Mouse (Mus musculus) midbrain, embryonic 13.5 days (tissue): Measurements from ENCODE around the gene Mapk8. TPM values are rescaled to one million over a fixed set of nuclear protein-coding genes. Genes with fewer than 3 reads are reported as not detected.
A peak's percentile ranks its signal among the peaks of the same experiment; 100 is the strongest.

Experiments used
- ATAC-seq: fragments of 200-750 bp; cut with Nextera tagmentation; 2 replicates; pipeline ENCODE4 v1.8.0; 2017; ENCODE audit warnings: mild to moderate bottlenecking, moderate TSS enrichment, moderate library complexity
- H3K27ac ChIP-seq: fragments of 300-500 bp; sonication (generic); 2 replicates; pipeline ENCODE4 v1.5.1; 2015; ENCODE audit warnings: inconsistent platforms, mild to moderate bottlenecking, moderate library complexity
- H3K27me3 ChIP-seq: fragments of 300-500 bp; sonication (generic); 2 replicates; pipeline ENCODE4 v1.6.1; 2015; ENCODE audit warnings: mild to moderate bottlenecking, inconsistent platforms
- H3K36me3 ChIP-seq: fragments of 300-500 bp; sonication (generic); 2 replicates; pipeline ENCODE4 v1.6.1; 2015; ENCODE audit warnings: mild to moderate bottlenecking, inconsistent platforms
- H3K4me1 ChIP-seq: fragments of 300-500 bp; sonication (generic); replicated peaks from 2 replicates; pipeline ENCODE4 v1.6.1; 2015; ENCODE audit warnings: inconsistent platforms
- H3K4me2 ChIP-seq: fragments of 300-500 bp; sonication (generic); replicated peaks from 2 replicates; pipeline ENCODE4 v1.6.1; 2015; ENCODE audit warnings: moderate library complexity, mild to moderate bottlenecking, inconsistent platforms
- H3K4me3 ChIP-seq: fragments of 300-500 bp; sonication (generic); replicated peaks from 2 replicates; pipeline ENCODE4 v1.5.1; 2015; ENCODE audit warnings: mild to moderate bottlenecking, inconsistent platforms
- H3K9ac ChIP-seq: fragments of 300-500 bp; sonication (generic); replicated peaks from 2 replicates; pipeline ENCODE4 v1.6.1; 2015; ENCODE audit warnings: mild to moderate bottlenecking, inconsistent platforms
- H3K9me3 ChIP-seq: fragments of 300-500 bp; sonication (generic); 2 replicates; pipeline ENCODE4 v1.6.1; 2016; ENCODE audit warnings: mild to moderate bottlenecking, inconsistent platforms
- WGBS: fragments of 180-500 bp; shearing (Covaris S2); methylation state at CpG from one replicate; pipeline ENCODE4 v1.1.7; 2015; 5-methylcytosine and 5-hydroxymethylcytosine counted together
- polyA plus RNA-seq: library from polyadenylated mRNA; unstranded; fragments of >200 nt; fragmentation: Nextera tagmentation; extraction: Ambion mirVana; gene quantifications from 2 replicates; pipeline ENCODE4 v1.2.1, GENCODE M21; 2015

Mapk8 gene
- polyA plus RNA-seq, 1 experiment from 2014 or later = 37.6 TPM

- H3K4me1 ChIP-seq = no peaks in the 10 kb centered on the region
- WGBS = 57% methylated on average over 5 of the region's 5 CpGs
Observed at GRCm38 (mm10) chr14:33378723-33379122, 68.2 kb downstream of the Mapk8 start.

GRCm38 (mm10) chr14:33377211-33377610 is 69.7 kb downstream of the Mapk8 start:
- ATAC-seq = no peak
- WGBS = 96% methylated on average over 3 of the region's 3 CpGs

More at GRCm38 (mm10) chr14:33378723-33379122, 68.2 kb downstream of the Mapk8 start:
- H3K4me2 ChIP-seq = no peak overlapping the region
- H3K36me3 ChIP-seq = peaks cover 26% of the 10 kb centered on the region
- H3K27me3 ChIP-seq = no peaks in the 10 kb centered on the region
- no peak overlapping the region for H3K4me3 ChIP-seq
- no peak for ATAC-seq
- H3K9me3 ChIP-seq = no peaks in the 10 kb centered on the region
- H3K9ac ChIP-seq = no peak overlapping the region
- H3K27ac ChIP-seq = no peak overlapping the region

GRCm38 (mm10) chr14:33374089-33374488 is 72.9 kb downstream of the Mapk8 start:
- Histone ChIP-seq H3K9me3 (no peaks in the 10 kb centered on the region), H3K4me3 (no peak overlapping the region), H3K4me2 (no peak overlapping the region), H3K4me1 (peaks cover 12% of the 10 kb centered on the region), H3K27me3 (no peaks in the 10 kb centered on the region), H3K27ac (no peak overlapping the region), H3K9ac (no peak overlapping the region), H3K36me3 (0 out of 2 replicates have a peak, but pooled peaks cover 6% of the 10 kb centered on the region)
- 85% methylated on average over 1 of the region's 1 CpGs for WGBS
- no peak for ATAC-seq

More at GRCm38 (mm10) chr14:33377211-33377610, 69.7 kb downstream of the Mapk8 start:
- Histone ChIP-seq H3K4me1 (no peaks in the 10 kb centered on the region), H3K9me3 (no peaks in the 10 kb centered on the region), H3K4me2 (no peak overlapping the region), H3K27me3 (no peaks in the 10 kb centered on the region), H3K27ac (no peak overlapping the region), H3K9ac (no peak overlapping the region), H3K36me3 (peaks cover 12% of the 10 kb centered on the region), H3K4me3 (no peak overlapping the region)

- Histone ChIP-seq H3K27me3 (no peaks in the 10 kb centered on the region), H3K4me2 (no peak overlapping the region), H3K4me3 (no peak overlapping the region), H3K36me3 (0 out of 2 replicates have a peak, but pooled peaks cover 5% of the 10 kb centered on the region), H3K4me1 (peaks cover 12% of the 10 kb centered on the region), H3K9me3 (no peaks in the 10 kb centered on the region), H3K9ac (no peak overlapping the region), H3K27ac (no peak overlapping the region)
- no peak for ATAC-seq
- 75% methylated on average over 1 of the region's 1 CpGs for WGBS
Observed at GRCm38 (mm10) chr14:33373271-33373670, 73.7 kb downstream of the Mapk8 start.

DNA sequence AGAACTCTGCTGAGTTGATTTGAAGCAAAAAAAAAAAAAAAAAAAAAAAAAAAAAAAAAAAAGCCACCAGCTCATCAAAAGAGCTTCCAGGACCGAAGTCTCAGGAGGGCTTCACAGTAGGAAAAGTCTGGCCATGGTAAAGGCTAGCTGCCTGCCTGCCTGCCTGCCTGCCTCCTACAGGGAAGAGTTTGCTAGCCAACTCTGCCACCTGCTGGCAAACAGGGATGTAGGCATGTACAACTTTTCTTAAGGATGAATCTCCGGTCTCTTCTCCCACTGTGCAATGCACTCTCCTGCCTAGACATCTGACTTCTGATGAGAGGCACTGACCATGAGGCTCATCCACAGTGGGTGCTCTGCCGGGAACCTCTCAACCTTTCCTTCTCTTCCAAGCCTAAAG is 75.7 kb downstream of the Mapk8 start:
- WGBS = 15% methylated on average over 3 of the region's 3 CpGs
- H3K9me3 ChIP-seq = no peaks in the 10 kb centered on the region
- peak; percentile 68 for ATAC-seq
- H3K4me3 ChIP-seq = no peak overlapping the region
- H3K27ac ChIP-seq = no peak overlapping the region
- H3K9ac ChIP-seq = no peak overlapping the region
- no peaks in the 10 kb centered on the region for H3K27me3 ChIP-seq
- H3K36me3 ChIP-seq = no peaks in the 10 kb centered on the region
- H3K4me2 ChIP-seq = no peak overlapping the region
- H3K4me1 ChIP-seq = peaks cover 22% of the 10 kb centered on the region

DNA sequence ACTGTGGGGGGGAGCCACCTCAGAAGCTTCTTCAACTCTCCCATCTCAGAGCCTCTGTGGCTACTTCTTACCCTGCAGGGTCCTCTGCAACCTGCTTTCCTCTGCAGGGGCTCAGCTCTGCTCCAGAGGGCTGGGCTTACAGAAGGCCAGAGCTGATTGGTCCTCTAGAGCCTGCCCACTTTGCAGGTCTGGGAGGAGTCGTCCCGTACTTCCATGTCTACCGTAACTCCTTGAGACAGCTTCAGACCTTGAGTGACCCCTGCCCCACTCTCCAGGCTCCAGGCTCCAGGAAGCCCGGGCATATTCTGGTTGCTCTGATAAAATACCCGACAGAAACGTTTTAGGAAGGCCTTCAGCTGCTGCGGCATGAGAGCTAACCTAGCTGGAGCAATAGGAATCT is 76.9 kb downstream of the Mapk8 start:
- H3K27ac ChIP-seq = no peak overlapping the region
- 0 out of 2 replicates have a peak, but pooled peaks have one; percentile 22 for ATAC-seq
- no peaks in the 10 kb centered on the region for H3K27me3 ChIP-seq
- no peak overlapping the region for H3K9ac ChIP-seq
- peaks cover 22% of the 10 kb centered on the region for H3K4me1 ChIP-seq
- no peaks in the 10 kb centered on the region for H3K36me3 ChIP-seq
- no peaks in the 10 kb centered on the region for H3K9me3 ChIP-seq
- no peak overlapping the region for H3K4me3 ChIP-seq
- no peak overlapping the region for H3K4me2 ChIP-seq
- WGBS = 12% methylated on average over 7 of the region's 7 CpGs

- 85% methylated on average over 12 of the region's 12 CpGs for WGBS
- H3K9ac ChIP-seq = no peak overlapping the region
Observed at GRCm38 (mm10) chr14:33369375-33369774, 77.6 kb downstream of the Mapk8 start.

DNA sequence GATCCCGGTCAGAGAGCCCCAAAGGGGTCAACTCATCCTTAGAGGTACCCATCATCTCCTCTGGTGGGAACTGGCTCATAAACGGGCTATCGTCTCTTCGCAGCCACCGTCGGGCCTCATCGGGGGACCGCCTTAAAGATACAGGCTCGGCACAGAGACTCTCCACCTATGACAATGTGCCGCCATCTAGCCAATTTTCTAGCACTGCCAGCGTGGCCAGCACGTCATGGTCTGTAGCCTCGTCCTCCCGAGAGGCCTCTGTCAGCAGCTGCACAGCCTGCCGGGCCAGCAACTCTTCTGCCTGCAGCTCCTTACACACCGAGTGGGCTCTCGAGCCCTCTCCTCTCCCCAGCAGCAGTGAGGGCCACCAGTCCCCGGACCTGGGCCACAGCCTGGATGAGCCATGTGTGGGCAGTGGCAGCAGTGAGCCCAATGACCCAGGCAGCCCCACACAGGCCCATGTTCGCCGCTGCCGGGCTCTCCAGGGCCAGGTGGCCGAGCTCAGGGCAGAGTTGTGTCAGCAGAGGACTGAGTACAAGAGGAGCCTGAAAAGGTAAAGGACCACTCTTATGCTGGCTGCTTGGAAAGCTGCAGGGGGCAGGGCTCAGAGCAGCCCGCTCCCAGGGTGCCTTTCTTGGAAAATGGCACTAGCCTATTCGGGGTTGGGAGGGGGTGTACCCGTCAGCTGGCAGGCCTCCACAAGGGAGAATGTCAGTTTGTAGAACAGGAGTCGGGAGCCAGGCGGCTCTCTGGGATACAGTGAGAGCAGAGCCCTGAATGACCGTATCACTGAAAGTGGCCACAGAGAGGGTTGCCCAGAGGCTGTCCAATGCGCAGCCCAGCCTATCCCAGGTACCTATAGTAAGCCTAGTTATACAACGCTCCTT is 79.8 kb downstream of the Mapk8 start:
- ATAC-seq = 0 out of 2 replicates have a peak, but pooled peaks have one; percentile 11
- 71% methylated on average over 30 of the region's 30 CpGs for WGBS

More at GRCm38 (mm10) chr14:33369375-33369774, 77.6 kb downstream of the Mapk8 start:
- Histone ChIP-seq H3K4me1 (peaks cover 22% of the 10 kb centered on the region), H3K27ac (no peak overlapping the region), H3K27me3 (no peaks in the 10 kb centered on the region), H3K4me3 (no peak overlapping the region), H3K36me3 (no peaks in the 10 kb centered on the region), H3K9me3 (no peaks in the 10 kb centered on the region), H3K4me2 (no peak overlapping the region)
- ATAC-seq = no peak

GRCm38 (mm10) chr14:33364061-33364460 is 82.9 kb downstream of the Mapk8 start:
- H3K4me1 ChIP-seq = peaks cover 21% of the 10 kb centered on the region
- no peaks in the 10 kb centered on the region for H3K9me3 ChIP-seq
- H3K36me3 ChIP-seq = no peaks in the 10 kb centered on the region
- H3K9ac ChIP-seq = no peak overlapping the region
- no peak overlapping the region for H3K27ac ChIP-seq
- WGBS = 89% methylated on average over 2 of the region's 2 CpGs
- ATAC-seq = no peak
- no peaks in the 10 kb centered on the region for H3K27me3 ChIP-seq
- no peak overlapping the region for H3K4me3 ChIP-seq
- no peak overlapping the region for H3K4me2 ChIP-seq

More for the DNA sequence above, 79.8 kb downstream of the Mapk8 start:
- Histone ChIP-seq H3K9me3 (no peaks in the 10 kb centered on the region), H3K4me2 (no peak overlapping the region), H3K27ac (no peak overlapping the region), H3K27me3 (no peaks in the 10 kb centered on the region), H3K4me1 (peaks cover 33% of the 10 kb centered on the region), H3K36me3 (no peaks in the 10 kb centered on the region), H3K4me3 (no peak overlapping the region), H3K9ac (no peak overlapping the region)

DNA sequence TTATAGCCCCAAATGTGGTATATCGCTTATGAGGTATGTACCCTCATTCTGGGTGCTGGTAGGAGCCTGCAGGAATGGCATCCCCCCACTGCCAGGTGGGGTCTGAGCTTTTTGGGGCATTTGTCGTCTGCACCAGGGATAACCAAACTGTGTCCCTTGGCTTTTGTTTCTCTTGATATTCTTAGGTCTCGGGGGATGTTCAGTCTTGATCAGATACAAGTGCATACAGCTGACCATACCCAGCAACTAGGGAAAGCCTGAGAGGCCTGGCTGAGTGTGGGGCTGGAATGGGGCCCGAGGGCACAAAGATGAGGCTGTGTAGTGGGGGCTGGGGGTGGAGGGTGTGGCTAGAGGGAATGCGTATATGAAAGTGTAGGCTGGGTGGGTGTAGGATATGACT is 83.3 kb downstream of the Mapk8 start:
- H3K9me3 ChIP-seq = no peaks in the 10 kb centered on the region
- H3K4me3 ChIP-seq = no peak overlapping the region
- H3K9ac ChIP-seq = no peak overlapping the region
- H3K27ac ChIP-seq = no peak overlapping the region
- no peak overlapping the region for H3K4me2 ChIP-seq
- 88% methylated on average over 5 of the region's 5 CpGs for WGBS
- H3K27me3 ChIP-seq = no peaks in the 10 kb centered on the region
- no peaks in the 10 kb centered on the region for H3K36me3 ChIP-seq
- H3K4me1 ChIP-seq = peaks cover 21% of the 10 kb centered on the region
- no peak for ATAC-seq

DNA sequence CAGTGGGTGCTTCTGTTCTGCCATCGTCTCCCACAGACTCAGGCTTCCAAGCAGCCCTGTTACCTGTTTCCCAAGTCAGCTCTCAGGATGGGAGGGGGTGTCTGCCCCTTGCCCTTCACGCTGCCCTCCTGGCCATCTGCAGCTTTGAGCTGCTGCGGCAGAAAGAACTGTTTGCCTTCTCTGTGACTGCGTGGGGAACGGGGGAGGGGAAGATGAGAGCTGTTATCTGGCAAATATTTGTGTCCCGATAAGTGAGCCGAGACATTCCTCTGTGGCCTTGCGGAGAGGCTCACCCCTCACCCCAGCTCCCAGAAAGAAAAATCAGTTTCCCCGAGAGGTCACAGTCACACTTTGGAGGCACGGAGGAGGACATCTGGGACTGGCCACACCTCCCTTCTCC is 84.2 kb downstream of the Mapk8 start:
- Histone ChIP-seq H3K27me3 (no peaks in the 10 kb centered on the region), H3K4me2 (no peak overlapping the region), H3K4me1 (peaks cover 21% of the 10 kb centered on the region), H3K36me3 (no peaks in the 10 kb centered on the region), H3K9ac (no peak overlapping the region), H3K9me3 (no peaks in the 10 kb centered on the region), H3K4me3 (no peak overlapping the region), H3K27ac (no peak overlapping the region)
- 35% methylated on average over 10 of the region's 10 CpGs for WGBS
- no peak for ATAC-seq

GRCm38 (mm10) chr14:33362122-33362521 is 84.8 kb downstream of the Mapk8 start:
- H3K9ac ChIP-seq = no peak overlapping the region
- no peak overlapping the region for H3K4me2 ChIP-seq
- H3K27ac ChIP-seq = no peak overlapping the region
- peaks cover 15% of the 10 kb centered on the region for H3K4me1 ChIP-seq
- no peak overlapping the region for H3K4me3 ChIP-seq
- 72% methylated on average over 14 of the region's 14 CpGs for WGBS
- H3K27me3 ChIP-seq = no peaks in the 10 kb centered on the region
- ATAC-seq = no peak
- H3K36me3 ChIP-seq = no peaks in the 10 kb centered on the region
- no peaks in the 10 kb centered on the region for H3K9me3 ChIP-seq
